Mouse (Mus musculus) heart, postnatal 0 days (tissue): Measurements from ENCODE around the gene Nudt6.

Source experiments
- CTCF ChIP-seq: IDR thresholded peaks from 2 replicates; pipeline ENCODE4 v1.5.1; 2016; ENCODE audit warnings: antibody characterized with exemption, control low read depth, low read depth
- EP300 ChIP-seq: IDR thresholded peaks from 2 replicates; pipeline ENCODE4 v1.6.1; 2016; ENCODE audit warnings: antibody characterized with exemption, low read depth

- TF ChIP-seq CTCF (peak; percentile 57), EP300 (no peak)
These were observed 48.2 kb upstream of the Nudt6 start for GRCm38 (mm10) chr3:37468170-37468569.
